Mouse (Mus musculus): ENCODE data around the gene Thrap3. TPM values are rescaled to one million over a fixed set of nuclear protein-coding genes. Genes with fewer than 3 reads are reported as not detected.

The Thrap3 gene
- polyA plus RNA-seq, 1 experiment from 2014 or later, result 107 TPM

DNA sequence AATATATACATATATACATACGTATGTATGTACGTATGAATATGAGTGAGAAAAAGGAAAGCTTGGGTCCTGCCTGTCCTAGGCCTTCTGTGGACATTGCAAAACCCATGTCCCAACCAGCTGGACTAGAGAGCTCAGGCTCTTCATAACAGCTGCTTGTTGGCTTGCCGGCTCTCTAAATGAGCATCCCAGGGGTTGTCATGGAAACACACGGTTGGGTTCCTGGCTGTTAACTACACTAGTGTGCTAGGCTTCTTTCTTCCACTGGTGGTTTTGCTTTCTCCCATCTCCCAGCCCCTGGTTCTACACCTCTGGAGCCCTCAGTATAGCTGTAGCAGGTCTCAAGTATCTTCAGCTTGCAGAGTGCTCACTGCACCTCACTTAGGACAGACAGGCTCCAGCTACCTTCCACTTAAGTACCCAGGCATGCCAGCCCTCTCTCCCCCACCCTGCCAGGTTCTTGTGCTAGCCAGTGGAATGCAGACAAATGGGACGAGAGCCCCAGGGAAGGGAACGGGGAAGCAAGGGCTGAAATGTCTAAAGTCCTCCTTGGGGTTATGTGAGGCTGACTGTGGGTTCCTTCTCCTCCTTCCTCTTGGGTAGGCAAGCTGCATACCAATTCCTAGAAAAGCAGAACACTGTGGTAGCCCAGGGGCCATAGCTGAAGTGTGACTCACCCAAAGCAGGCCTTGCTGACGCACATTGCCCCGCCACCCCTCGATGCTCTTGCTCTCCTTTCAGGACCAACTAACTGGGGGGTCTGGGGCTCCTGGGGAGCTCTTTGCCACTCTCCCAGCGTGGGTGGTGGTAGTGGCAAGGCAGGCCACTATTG, 71.1 kb downstream of the Thrap3 start:
- no peak overlapping the region for H3K4me3 ChIP-seq (ENCODE audit: low read length)
- H3K36me3 ChIP-seq (ENCODE audit: control insufficient read depth, insufficient read depth, low read length), result peaks cover 25% of the 10 kb centered on the region
- H3K9ac ChIP-seq (ENCODE audit: low read depth, low read length), result no peak overlapping the region
- peak overlapping the region; percentile 55; the same call in 1 of the 2 replicates for H3K27ac ChIP-seq (ENCODE audit: low read depth, low read length)
- H3K4me2 ChIP-seq (ENCODE audit: low read length), result no peak overlapping the region
- H3K9me3 ChIP-seq (ENCODE audit: control insufficient read depth, low read length), result no peaks in the 10 kb centered on the region
- ATAC-seq, result peak; percentile 82
- H3K27me3 ChIP-seq (replicated peaks; ENCODE audit: control insufficient read depth, insufficient read depth, low read length), result no peaks in the 10 kb centered on the region
- H3K4me1 ChIP-seq (ENCODE audit: control insufficient read depth, insufficient read depth, low read depth, low read length), result peaks cover 18% of the 10 kb centered on the region
- WGBS, result 57% methylated on average over 10 of the region's 10 CpGs

DNA sequence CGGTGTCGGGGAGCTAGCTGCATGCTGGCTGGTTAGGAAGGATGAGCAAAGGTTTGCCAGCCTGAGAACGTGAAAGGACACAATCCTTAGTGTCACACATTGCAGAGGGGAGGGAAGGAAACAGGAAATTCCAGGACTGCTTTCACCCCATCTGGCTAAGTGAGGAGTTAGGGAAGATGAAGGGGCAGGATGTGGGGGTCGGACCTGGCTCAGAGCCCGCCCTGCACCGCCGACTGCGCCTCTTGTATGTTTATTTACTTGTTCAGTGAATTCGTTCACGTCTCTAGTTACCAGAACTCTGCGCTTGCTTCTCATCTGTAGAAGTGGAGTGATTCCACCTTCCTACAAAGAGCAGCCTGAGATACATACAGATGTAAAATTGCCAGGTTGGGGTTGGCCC, 72.1 kb downstream of the Thrap3 start:
- H3K36me3 ChIP-seq (ENCODE audit: control insufficient read depth, insufficient read depth, low read length), result peaks cover 28% of the 10 kb centered on the region

DNA sequence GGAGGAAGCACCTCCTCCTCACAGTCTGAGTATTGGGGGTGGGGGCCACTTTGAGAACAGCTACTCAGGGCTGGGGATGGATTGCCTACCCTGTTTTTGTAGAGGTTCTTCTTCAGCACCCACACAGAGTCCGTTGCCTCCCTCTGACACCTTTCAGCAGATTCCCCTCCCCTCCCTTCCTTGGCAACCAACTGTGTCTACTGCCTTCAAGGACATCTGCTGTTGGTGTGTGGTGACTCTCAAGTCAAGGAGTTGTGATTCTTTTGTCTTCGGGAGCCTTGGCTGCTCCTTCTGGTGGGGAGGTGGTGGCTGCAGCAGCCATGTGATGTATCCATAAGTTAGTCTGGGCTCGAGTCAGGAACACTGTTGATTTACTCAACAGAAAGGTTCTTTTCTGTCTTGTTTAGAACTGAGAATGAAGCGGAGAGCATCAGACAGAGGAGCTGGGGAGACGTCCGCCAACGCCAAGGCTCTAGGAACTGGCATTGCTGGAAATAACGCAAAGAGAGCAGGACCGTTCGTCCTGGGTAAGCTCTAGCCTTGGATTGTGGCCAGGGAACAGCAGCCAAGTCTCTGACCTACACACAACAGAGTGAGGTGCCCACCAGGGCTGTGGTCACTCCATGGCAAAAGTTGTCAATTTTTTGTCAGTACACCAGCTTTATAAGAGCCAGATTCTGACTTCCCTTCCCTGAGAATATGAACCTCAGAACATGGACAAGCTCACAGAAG, 79.1 kb downstream of the Thrap3 start:
- no peak overlapping the region for H3K9ac ChIP-seq (ENCODE audit: low read depth, low read length)
- WGBS, result 72% methylated on average over 10 of the region's 10 CpGs
- no peak for ATAC-seq
- no peak overlapping the region for H3K4me3 ChIP-seq (ENCODE audit: low read length)
- H3K36me3 ChIP-seq (ENCODE audit: control insufficient read depth, insufficient read depth, low read length), result peaks cover 20% of the 10 kb centered on the region
- H3K9me3 ChIP-seq (ENCODE audit: control insufficient read depth, low read length), result peaks cover 5% of the 10 kb centered on the region; the same call in 1 of the 2 replicates
- no peak overlapping the region for H3K4me2 ChIP-seq (ENCODE audit: low read length)
- H3K27me3 ChIP-seq (replicated peaks; ENCODE audit: control insufficient read depth, insufficient read depth, low read length), result no peaks in the 10 kb centered on the region
- H3K27ac ChIP-seq (ENCODE audit: low read depth, low read length), result peak overlapping the region; percentile 16; the same call in 1 of the 2 replicates
- H3K4me1 ChIP-seq (ENCODE audit: control insufficient read depth, insufficient read depth, low read depth, low read length), result no peaks in the 10 kb centered on the region

More for the DNA sequence above, 72.1 kb downstream of the Thrap3 start:
- no peak for ATAC-seq
- Histone ChIP-seq H3K4me3 (ENCODE audit: low read length) (no peak overlapping the region), H3K9ac (ENCODE audit: low read depth, low read length) (no peak overlapping the region), H3K9me3 (ENCODE audit: control insufficient read depth, low read length) (no peaks in the 10 kb centered on the region), H3K27me3 (replicated peaks; ENCODE audit: control insufficient read depth, insufficient read depth, low read length) (no peaks in the 10 kb centered on the region), H3K27ac (ENCODE audit: low read depth, low read length) (peak overlapping the region; percentile 32; the same call in 1 of the 2 replicates), H3K4me2 (ENCODE audit: low read length) (no peak overlapping the region), H3K4me1 (ENCODE audit: control insufficient read depth, insufficient read depth, low read depth, low read length) (peaks cover 18% of the 10 kb centered on the region)
- 74% methylated on average over 11 of the region's 11 CpGs for WGBS

DNA sequence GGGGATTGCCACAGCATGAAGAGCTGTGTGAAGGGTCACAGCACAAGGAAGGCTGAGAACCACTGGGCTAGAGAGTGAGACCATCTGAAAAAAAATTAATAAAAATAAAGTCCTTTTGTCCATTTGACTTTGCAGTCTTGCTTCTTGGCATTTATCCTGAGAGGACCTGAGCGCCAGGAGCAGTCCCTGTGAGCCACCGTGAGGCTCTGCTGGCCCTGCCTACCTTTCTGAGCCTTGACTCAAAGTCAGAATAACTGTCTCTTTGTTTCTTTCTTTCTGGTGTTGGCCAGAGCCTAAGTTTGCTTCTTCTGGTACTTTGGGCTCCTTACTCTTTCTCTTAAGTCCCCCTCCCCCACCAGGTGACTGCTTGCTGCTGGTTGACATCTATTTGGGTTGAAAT, 82.1 kb downstream of the Thrap3 start:
- H3K4me2 ChIP-seq (ENCODE audit: low read length), result no peak overlapping the region
- ATAC-seq, result no peak
- no peaks in the 10 kb centered on the region for H3K4me1 ChIP-seq (ENCODE audit: control insufficient read depth, insufficient read depth, low read depth, low read length)
- peaks cover 5% of the 10 kb centered on the region; the same call in 1 of the 2 replicates for H3K9me3 ChIP-seq (ENCODE audit: control insufficient read depth, low read length)
- H3K4me3 ChIP-seq (ENCODE audit: low read length), result no peak overlapping the region
- no peaks in the 10 kb centered on the region for H3K27me3 ChIP-seq (replicated peaks; ENCODE audit: control insufficient read depth, insufficient read depth, low read length)
- 91% methylated on average over 2 of the region's 2 CpGs for WGBS
- peaks cover 5% of the 10 kb centered on the region for H3K36me3 ChIP-seq (ENCODE audit: control insufficient read depth, insufficient read depth, low read length)
- H3K9ac ChIP-seq (ENCODE audit: low read depth, low read length), result no peak overlapping the region
- H3K27ac ChIP-seq (ENCODE audit: low read depth, low read length), result no peak overlapping the region

DNA sequence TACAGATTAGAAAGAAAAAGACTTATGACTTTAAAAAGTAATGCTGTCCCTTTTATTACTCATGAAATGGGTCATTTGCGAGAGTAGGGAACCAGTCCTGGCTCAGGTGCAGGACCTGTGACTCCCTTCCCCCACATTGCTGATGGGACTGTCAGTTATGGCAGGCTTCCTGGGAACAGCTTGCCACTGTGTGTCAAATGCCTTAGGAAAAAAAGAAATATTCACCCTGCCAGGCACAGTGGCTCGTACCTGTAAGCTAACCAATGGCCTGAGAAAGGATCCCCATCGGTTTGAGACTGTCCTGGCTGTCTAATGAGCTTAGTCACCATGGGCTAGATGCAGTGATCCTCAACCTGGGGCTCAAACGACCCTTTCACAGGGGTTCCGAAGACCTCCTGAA, 82.5 kb downstream of the Thrap3 start:
- peaks cover 5% of the 10 kb centered on the region; the same call in 1 of the 2 replicates for H3K9me3 ChIP-seq (ENCODE audit: control insufficient read depth, low read length)
- H3K36me3 ChIP-seq (ENCODE audit: control insufficient read depth, insufficient read depth, low read length), result peaks cover 3% of the 10 kb centered on the region; the same call in 1 of the 2 replicates
- WGBS, result 80% methylated on average over 5 of the region's 5 CpGs
- H3K4me2 ChIP-seq (ENCODE audit: low read length), result no peak overlapping the region
- H3K4me3 ChIP-seq (ENCODE audit: low read length), result no peak overlapping the region
- no peaks in the 10 kb centered on the region for H3K4me1 ChIP-seq (ENCODE audit: control insufficient read depth, insufficient read depth, low read depth, low read length)
- H3K27ac ChIP-seq (ENCODE audit: low read depth, low read length), result no peak overlapping the region
- ATAC-seq, result no peak
- no peak overlapping the region for H3K9ac ChIP-seq (ENCODE audit: low read depth, low read length)
- no peaks in the 10 kb centered on the region for H3K27me3 ChIP-seq (replicated peaks; ENCODE audit: control insufficient read depth, insufficient read depth, low read length)

DNA sequence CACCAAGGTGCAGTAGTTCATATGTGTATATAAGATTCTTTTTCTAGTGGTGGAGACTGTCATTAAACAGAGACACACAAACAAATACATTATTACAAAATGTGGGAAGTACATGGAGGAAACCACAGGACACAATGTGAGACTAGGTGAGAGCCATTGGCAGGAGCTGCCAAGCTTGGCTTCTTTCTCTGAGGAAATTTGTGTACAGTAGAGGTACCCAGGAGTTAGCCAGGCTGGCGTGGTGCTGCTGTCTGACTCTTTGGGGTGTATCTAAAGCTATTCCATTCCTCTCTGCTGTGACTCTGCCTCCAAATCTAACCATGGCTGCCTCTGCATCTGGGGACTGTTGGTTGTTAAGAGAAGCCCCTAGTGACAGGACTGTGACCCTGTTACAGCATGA, 83.5 kb downstream of the Thrap3 start:
- 86% methylated on average over 1 of the region's 1 CpGs for WGBS
- peaks cover 5% of the 10 kb centered on the region; the same call in 1 of the 2 replicates for H3K9me3 ChIP-seq (ENCODE audit: control insufficient read depth, low read length)
- no peaks in the 10 kb centered on the region for H3K27me3 ChIP-seq (replicated peaks; ENCODE audit: control insufficient read depth, insufficient read depth, low read length)
- H3K9ac ChIP-seq (ENCODE audit: low read depth, low read length), result no peak overlapping the region
- H3K36me3 ChIP-seq (ENCODE audit: control insufficient read depth, insufficient read depth, low read length), result peaks cover 2% of the 10 kb centered on the region; the same call in 1 of the 2 replicates
- no peak overlapping the region for H3K4me2 ChIP-seq (ENCODE audit: low read length)
- ATAC-seq, result no peak
- H3K4me3 ChIP-seq (ENCODE audit: low read length), result no peak overlapping the region
- H3K4me1 ChIP-seq (ENCODE audit: control insufficient read depth, insufficient read depth, low read depth, low read length), result no peaks in the 10 kb centered on the region
- no peak overlapping the region; the same call in none of the 2 replicates for H3K27ac ChIP-seq (ENCODE audit: low read depth, low read length)

DNA sequence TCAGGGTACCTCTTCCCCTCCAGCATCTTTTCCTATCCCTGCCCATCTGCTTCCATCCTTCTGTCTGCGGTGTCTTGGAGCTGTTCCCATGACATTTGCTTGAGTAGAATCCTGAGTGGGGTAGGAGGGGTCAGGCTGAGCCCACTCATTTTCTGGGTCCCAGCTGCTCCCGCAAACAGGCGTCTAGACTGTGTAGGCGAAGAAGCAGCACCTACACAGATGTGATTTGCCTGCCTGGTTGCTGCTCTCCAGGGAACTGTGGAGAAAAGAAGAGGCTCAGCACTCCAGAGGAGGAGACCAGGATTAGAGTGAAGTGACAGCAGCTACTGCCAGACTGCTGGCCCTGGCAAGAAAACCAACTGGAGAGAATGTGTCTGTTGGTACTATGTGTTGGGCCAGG, 83.9 kb downstream of the Thrap3 start:
- H3K27me3 ChIP-seq (replicated peaks; ENCODE audit: control insufficient read depth, insufficient read depth, low read length), result no peaks in the 10 kb centered on the region
- H3K4me3 ChIP-seq (ENCODE audit: low read length), result no peak overlapping the region
- no peak overlapping the region for H3K9ac ChIP-seq (ENCODE audit: low read depth, low read length)
- peaks cover 2% of the 10 kb centered on the region; the same call in 1 of the 2 replicates for H3K36me3 ChIP-seq (ENCODE audit: control insufficient read depth, insufficient read depth, low read length)
- peaks cover 5% of the 10 kb centered on the region; the same call in 1 of the 2 replicates for H3K9me3 ChIP-seq (ENCODE audit: control insufficient read depth, low read length)
- no peak overlapping the region; the same call in none of the 2 replicates for H3K27ac ChIP-seq (ENCODE audit: low read depth, low read length)
- H3K4me1 ChIP-seq (ENCODE audit: control insufficient read depth, insufficient read depth, low read depth, low read length), result no peaks in the 10 kb centered on the region
- ATAC-seq, result no peak
- no peak overlapping the region for H3K4me2 ChIP-seq (ENCODE audit: low read length)
- 56% methylated on average over 4 of the region's 4 CpGs for WGBS

DNA sequence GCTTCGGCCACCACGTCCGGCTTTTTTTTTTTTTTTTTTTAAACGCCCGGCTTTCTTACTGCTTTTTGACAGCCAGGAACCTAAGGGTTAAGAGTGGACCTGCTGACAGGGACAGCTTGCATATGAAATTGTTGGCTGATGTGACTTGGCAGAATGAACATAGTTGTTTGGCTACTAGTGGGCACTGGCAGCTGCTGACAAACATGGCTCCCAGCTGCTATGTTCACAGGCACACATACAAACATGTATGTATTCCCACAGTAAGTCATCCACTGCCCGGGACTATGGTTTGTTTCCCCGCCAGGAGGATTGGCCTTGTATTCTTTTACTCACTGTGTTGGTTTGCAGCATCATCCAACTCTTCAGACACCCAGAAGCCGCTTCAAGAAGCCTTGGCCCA, 85.4 kb downstream of the Thrap3 start:
- H3K9me3 ChIP-seq (ENCODE audit: control insufficient read depth, low read length), result peaks cover 5% of the 10 kb centered on the region; the same call in 1 of the 2 replicates
- H3K4me2 ChIP-seq (ENCODE audit: low read length), result no peak overlapping the region
- H3K27me3 ChIP-seq (replicated peaks; ENCODE audit: control insufficient read depth, insufficient read depth, low read length), result no peaks in the 10 kb centered on the region
- peaks cover 2% of the 10 kb centered on the region; the same call in 1 of the 2 replicates for H3K36me3 ChIP-seq (ENCODE audit: control insufficient read depth, insufficient read depth, low read length)
- no peak overlapping the region for H3K9ac ChIP-seq (ENCODE audit: low read depth, low read length)
- ATAC-seq, result no peak
- no peak overlapping the region for H3K4me3 ChIP-seq (ENCODE audit: low read length)
- H3K27ac ChIP-seq (ENCODE audit: low read depth, low read length), result no peak overlapping the region; the same call in 1 of the 2 replicates
- H3K4me1 ChIP-seq (ENCODE audit: control insufficient read depth, insufficient read depth, low read depth, low read length), result no peaks in the 10 kb centered on the region
- 71% methylated on average over 8 of the region's 8 CpGs for WGBS

Measured in hindbrain, embryonic 16.5 days (tissue).